Mouse (Mus musculus) ovary, postnatal 36 days (tissue): ENCODE results near the gene Col24a1.

Source experiments
- DNase-seq: peaks from one replicate; pipeline ENCODE4 v3.0.0; 2022; ENCODE audit warnings: low spot score, mixed read lengths

The Col24a1 gene

GRCm38 (mm10) chr3:145575340-145575739, 283.1 kb downstream of the Col24a1 start:
- DNase-seq: no peak

GRCm38 (mm10) chr3:145575743-145576481, 283.6 kb downstream of the Col24a1 start, which contains the start of gene Znhit6:
TSS of gene Znhit6 (plus strand) at chr3:145576205.
- peak; percentile 91 for DNase-seq

- DNase-seq: no peak
Observed at GRCm38 (mm10) chr3:145576482-145576822, 284.2 kb downstream of the Col24a1 start.

GRCm38 (mm10) chr3:145576876-145577275, 284.6 kb downstream of the Col24a1 start:
- DNase-seq: no peak

GRCm38 (mm10) chr3:145583043-145583442, 290.8 kb downstream of the Col24a1 start:
- no peak for DNase-seq

GRCm38 (mm10) chr3:145583522-145584200, 291.4 kb downstream of the Col24a1 start:
- DNase-seq: no peak

GRCm38 (mm10) chr3:145590562-145590961, 298.3 kb downstream of the Col24a1 start:
- DNase-seq: no peak

GRCm38 (mm10) chr3:145591841-145592542, 299.7 kb downstream of the Col24a1 start:
- no peak for DNase-seq

GRCm38 (mm10) chr3:145595354-145595753, 303.1 kb downstream of the Col24a1 start:
- DNase-seq: no peak

GRCm38 (mm10) chr3:145599059-145599458, 306.8 kb downstream of the Col24a1 start:
- no peak for DNase-seq

- DNase-seq: no peak
Observed at GRCm38 (mm10) chr3:145600801-145601200, 308.5 kb downstream of the Col24a1 start.

- DNase-seq: no peak
Observed at GRCm38 (mm10) chr3:145601345-145601744, 309.1 kb downstream of the Col24a1 start.
